Mouse (Mus musculus): ENCODE data around the gene Kansl1l. TPM values are rescaled to one million over a fixed set of nuclear protein-coding genes. Genes with fewer than 3 reads are reported as not detected.
A peak's percentile ranks its signal among the peaks of the same experiment; 100 is the strongest.

Gene Kansl1l
- 8.7 and 9.7 TPM in 2 replicates for polyA plus RNA-seq (2012; rRNA removed)

DNA sequence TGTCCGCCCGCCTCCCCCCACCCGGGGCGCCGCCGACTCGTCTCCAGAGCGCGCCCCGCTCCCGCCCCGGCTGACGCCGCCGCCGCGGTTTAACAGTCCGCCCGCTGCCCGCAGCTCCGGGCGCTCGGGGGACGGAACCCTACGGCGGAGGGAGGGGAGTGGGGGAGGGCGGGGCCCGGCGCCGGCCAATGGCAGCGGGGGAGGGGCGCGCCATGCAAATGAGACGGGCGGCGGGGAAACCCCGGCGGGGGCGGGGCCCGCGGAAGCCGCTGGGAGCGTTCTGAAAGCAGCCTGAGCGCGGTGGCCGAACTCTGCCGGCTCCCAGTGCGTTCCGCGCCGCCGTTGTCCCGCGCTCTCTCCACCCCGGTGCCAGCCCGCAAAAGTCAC is at the start of gene Kansl1l:
Gene Kansl1l, minus strand, starts transcription at position 110 of the 387 bp plus-strand sequence.
- WGBS: 2% methylated on average over 52 of the region's 56 CpGs
- H3K4me1 ChIP-seq (ENCODE audit: control insufficient read depth, insufficient read depth, low read length): peaks cover 8% of the 10 kb centered on the region; the same call in 1 of the 2 replicates
- H3K36me3 ChIP-seq (ENCODE audit: control insufficient read depth, insufficient read depth, low read length): no peaks in the 10 kb centered on the region
- DNase-seq: peak; percentile 97
- peak within 1 kb of the TSS; percentile 100 for H3K27ac ChIP-seq (ENCODE audit: insufficient read depth, low read depth, low read length)
- TF ChIP-seq POLR2A (IDR thresholded peaks at IDR 0.05; ENCODE audit: low read depth, low read length) (no peak), CTCF (conservative IDR thresholded peaks at IDR 0.05; ENCODE audit: insufficient read depth, insufficient read length, low read depth, low read length) (no peak)
- peak within 1 kb of the TSS; percentile 100 for H3K4me3 ChIP-seq (ENCODE audit: insufficient read depth, low read depth, low read length)
- no peaks in the 10 kb centered on the region for H3K27me3 ChIP-seq (replicated peaks; ENCODE audit: control insufficient read depth, insufficient read depth, low read length)

DNA sequence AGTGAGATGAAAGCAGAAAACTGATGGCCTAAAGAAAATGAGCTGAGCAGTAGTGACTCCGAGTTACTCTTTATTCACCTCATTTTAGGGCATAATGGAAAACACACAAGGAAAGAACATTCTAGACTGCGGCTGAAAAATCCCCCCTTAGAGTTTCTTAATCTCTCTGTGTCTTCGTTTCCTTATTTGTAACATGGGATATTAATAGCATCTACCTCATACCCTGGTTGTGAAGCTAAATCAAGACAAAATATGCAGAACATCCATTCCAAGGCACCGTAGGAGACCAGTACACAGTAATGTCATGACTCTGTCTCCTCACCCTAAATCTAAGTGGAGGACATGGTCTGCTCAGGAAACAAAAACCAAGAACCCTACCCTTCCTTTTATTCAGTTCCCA is 48.3 kb upstream of the Kansl1l start:
- TF ChIP-seq CTCF (conservative IDR thresholded peaks at IDR 0.05; ENCODE audit: insufficient read depth, insufficient read length, low read depth, low read length) (no peak), POLR2A (IDR thresholded peaks at IDR 0.05; ENCODE audit: low read depth, low read length) (no peak)
- no peak for DNase-seq
- H3K27me3 ChIP-seq (replicated peaks; ENCODE audit: control insufficient read depth, insufficient read depth, low read length): no peaks in the 10 kb centered on the region
- no peaks in the 10 kb centered on the region for H3K36me3 ChIP-seq (ENCODE audit: control insufficient read depth, insufficient read depth, low read length)
- H3K4me3 ChIP-seq (ENCODE audit: insufficient read depth, low read depth, low read length): no peak overlapping the region
- H3K4me1 ChIP-seq (ENCODE audit: control insufficient read depth, insufficient read depth, low read length): peaks cover 7% of the 10 kb centered on the region; the same call in 1 of the 2 replicates
- H3K27ac ChIP-seq (ENCODE audit: insufficient read depth, low read depth, low read length): no peak overlapping the region
- WGBS: 80% methylated on average over 4 of the region's 4 CpGs

DNA sequence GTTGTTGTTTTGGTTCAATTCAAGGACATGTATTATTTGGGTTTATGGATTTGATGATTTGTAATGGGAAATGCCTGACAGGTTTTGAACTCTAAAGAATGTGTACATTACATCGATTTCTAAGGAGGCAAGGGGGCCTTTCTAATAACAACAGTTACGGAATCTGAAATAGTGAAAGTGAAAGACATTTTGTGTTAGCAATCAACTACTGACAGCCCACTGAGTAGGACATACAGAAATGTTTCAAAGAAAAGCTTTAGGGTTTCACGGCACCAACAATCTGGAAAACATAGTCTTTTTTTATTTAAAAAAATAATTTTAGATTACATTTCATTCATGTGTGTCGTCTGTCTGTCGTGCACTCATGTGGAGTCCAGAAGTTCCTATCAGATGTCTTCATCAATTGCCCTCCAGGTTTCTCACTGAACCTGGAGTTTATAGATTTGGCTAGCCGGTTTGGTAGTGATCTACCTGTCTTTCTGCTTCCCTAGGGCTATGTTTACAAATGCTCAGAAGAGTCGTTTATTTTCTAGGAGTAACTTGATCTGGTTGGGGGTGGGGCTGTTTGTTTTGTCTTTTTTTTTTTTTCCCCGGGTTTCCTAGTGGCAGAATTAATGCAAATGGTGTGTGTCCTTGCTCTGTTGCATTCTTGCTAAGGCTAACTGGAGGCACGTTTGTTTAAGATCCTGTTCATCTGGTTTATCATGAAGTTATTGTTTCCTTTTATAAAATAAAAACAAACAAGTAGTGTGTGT is 46.6 kb upstream of the Kansl1l start:
- TF ChIP-seq CTCF (conservative IDR thresholded peaks at IDR 0.05; ENCODE audit: insufficient read depth, insufficient read length, low read depth, low read length): no peak
- TF ChIP-seq POLR2A (IDR thresholded peaks at IDR 0.05; ENCODE audit: low read depth, low read length): no peak
- H3K36me3 ChIP-seq (ENCODE audit: control insufficient read depth, insufficient read depth, low read length): no peaks in the 10 kb centered on the region
- H3K4me1 ChIP-seq (ENCODE audit: control insufficient read depth, insufficient read depth, low read length): peaks cover 7% of the 10 kb centered on the region; the same call in 1 of the 2 replicates
- H3K4me3 ChIP-seq (ENCODE audit: insufficient read depth, low read depth, low read length): peak overlapping the region; percentile 95; the same call in 1 of the 2 replicates
- peak overlapping the region; percentile 49; the same call in 1 of the 2 replicates for H3K27ac ChIP-seq (ENCODE audit: insufficient read depth, low read depth, low read length)
- peak; percentile 47 for DNase-seq
- H3K27me3 ChIP-seq (replicated peaks; ENCODE audit: control insufficient read depth, insufficient read depth, low read length): no peaks in the 10 kb centered on the region
- 7% methylated on average over 9 of the region's 9 CpGs for WGBS

DNA sequence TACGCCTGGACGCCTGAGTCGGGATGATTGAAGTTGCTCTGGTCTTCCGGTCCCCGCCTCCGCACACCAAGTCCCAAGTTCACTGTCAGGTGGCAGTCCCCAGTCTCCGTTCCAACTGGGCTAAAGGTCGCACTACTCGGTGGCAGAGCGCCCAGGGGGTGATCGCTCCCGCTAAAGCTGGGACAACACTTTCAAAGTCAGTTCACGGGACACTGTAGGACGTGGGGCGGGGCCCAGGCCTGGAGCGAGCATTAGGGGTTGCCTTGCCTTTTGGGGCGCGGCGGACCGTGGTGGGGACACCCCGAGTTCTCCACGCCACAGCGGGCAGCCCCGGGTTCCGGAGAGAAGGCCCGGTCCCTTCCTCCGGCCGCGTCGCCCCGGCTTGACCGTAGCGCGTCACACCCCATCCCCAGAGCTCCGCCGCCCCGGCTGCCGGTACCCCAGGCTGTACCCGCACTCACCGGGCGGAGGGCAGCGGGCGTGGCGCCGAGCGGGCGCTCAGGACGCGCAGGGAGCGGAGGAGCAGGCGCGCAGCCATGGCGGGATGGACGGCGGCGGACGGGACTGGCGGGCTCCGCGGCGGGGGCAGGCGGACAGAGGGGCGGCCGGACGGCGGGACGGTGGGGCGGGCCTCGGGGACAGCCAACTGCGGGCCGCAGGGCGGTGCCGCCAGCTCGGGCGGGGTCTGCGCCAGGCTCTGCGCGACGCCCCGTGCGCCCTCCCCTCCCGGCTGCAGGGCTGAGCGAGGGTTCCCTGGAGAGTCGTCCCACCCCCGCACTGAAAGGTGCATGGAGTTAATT is 45.5 kb upstream of the Kansl1l start, which contains the start of gene Acadl:
Gene Acadl, minus strand, starts transcription at position 566 of the 800 bp plus-strand sequence.
- Histone ChIP-seq H3K4me3 (ENCODE audit: insufficient read depth, low read depth, low read length) (peak within 1 kb of the TSS; percentile 95), H3K27me3 (replicated peaks; ENCODE audit: control insufficient read depth, insufficient read depth, low read length) (no peaks in the 10 kb centered on the region), H3K27ac (ENCODE audit: insufficient read depth, low read depth, low read length) (peak within 1 kb of the TSS; percentile 97), H3K36me3 (ENCODE audit: control insufficient read depth, insufficient read depth, low read length) (peaks cover under 1% of the 10 kb centered on the region), H3K4me1 (ENCODE audit: control insufficient read depth, insufficient read depth, low read length) (peaks cover 7% of the 10 kb centered on the region; the same call in 1 of the 2 replicates)
- WGBS: under 1% methylated on average over 85 of the region's 85 CpGs
- peak; percentile 98 for DNase-seq
- peak; percentile 29 for TF ChIP-seq POLR2A (IDR thresholded peaks at IDR 0.05; ENCODE audit: low read depth, low read length)
- TF ChIP-seq CTCF (conservative IDR thresholded peaks at IDR 0.05; ENCODE audit: insufficient read depth, insufficient read length, low read depth, low read length): no peak

DNA sequence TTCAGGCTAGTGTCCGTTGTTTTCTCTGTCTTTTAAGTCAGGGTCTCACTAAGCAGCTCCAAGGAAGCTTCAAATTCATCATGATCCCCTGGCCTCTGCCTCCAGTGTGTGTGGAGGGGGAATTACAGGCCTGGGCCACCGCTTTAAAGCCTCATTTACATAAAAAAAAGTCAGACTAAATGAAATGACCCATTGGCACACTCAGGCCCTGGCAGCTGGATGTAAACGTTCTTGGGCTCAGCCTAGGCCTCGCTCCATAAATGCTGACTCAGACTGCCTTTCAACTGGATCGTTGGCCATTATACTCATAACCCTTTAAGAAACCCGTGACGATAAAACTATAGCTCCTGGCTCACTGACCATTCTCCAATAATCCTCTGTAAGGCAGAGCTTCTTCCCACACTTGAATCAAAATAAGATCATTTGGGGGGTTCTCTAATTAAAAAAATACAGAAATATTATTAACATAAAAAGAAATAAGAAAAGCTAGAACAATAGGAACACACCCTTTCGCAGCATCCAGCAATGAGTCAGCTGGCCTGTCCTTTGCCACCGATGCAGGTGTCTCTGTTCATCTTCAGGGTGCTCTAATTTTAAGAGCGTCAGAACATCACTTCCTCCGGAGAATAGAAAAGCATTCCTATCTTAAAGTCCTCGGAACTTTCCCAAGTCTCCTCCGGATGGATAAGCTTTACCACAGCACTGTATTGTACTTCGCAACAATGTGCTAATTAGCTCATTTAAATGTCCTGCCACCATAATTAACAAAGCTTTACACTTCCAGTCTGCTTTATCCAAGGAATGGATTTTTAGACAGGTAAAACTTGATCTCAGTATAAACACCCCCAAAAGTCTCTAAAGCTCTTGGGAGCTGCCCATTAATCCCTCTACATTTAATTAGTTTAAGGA is 44.7 kb upstream of the Kansl1l start:
- H3K4me3 ChIP-seq (ENCODE audit: insufficient read depth, low read depth, low read length): peak overlapping the region; percentile 95
- peak; percentile 45 for DNase-seq
- 9% methylated on average over 14 of the region's 14 CpGs for WGBS

DNA sequence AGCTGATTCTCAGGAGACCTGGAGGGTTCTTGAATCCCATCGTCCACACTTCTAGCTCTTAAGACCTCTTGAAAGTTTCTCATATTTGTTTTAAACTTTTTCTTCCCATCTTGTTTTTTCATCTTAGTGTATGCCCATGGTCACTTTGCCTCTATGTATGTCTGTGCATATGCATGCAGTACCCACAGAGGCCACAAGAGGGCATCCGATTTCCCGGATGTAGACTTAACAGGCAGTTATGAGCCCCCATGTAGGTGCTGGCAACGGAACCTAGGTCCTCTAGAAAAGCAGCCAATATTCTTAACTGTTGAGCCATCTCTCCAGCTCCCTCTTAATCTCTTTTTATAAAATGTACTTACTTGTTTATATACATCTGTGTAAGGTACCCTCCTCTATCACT is 30.1 kb upstream of the Kansl1l start:
- 97% methylated on average over 4 of the region's 4 CpGs for WGBS
- no peak overlapping the region for H3K27ac ChIP-seq (ENCODE audit: insufficient read depth, low read depth, low read length)
- DNase-seq: no peak
- TF ChIP-seq CTCF (conservative IDR thresholded peaks at IDR 0.05; ENCODE audit: insufficient read depth, insufficient read length, low read depth, low read length) (peak; percentile 48; the same call in 1 of the 2 replicates), POLR2A (IDR thresholded peaks at IDR 0.05; ENCODE audit: low read depth, low read length) (no peak)
- no peaks in the 10 kb centered on the region for H3K4me1 ChIP-seq (ENCODE audit: control insufficient read depth, insufficient read depth, low read length)
- H3K27me3 ChIP-seq (replicated peaks; ENCODE audit: control insufficient read depth, insufficient read depth, low read length): no peaks in the 10 kb centered on the region
- H3K4me3 ChIP-seq (ENCODE audit: insufficient read depth, low read depth, low read length): no peak overlapping the region
- peaks cover 12% of the 10 kb centered on the region for H3K36me3 ChIP-seq (ENCODE audit: control insufficient read depth, insufficient read depth, low read length)

More for the DNA sequence above, 44.7 kb upstream of the Kansl1l start:
- H3K36me3 ChIP-seq (ENCODE audit: control insufficient read depth, insufficient read depth, low read length): peaks cover 5% of the 10 kb centered on the region
- peak overlapping the region; percentile 97; the same call in 1 of the 2 replicates for H3K27ac ChIP-seq (ENCODE audit: insufficient read depth, low read depth, low read length)
- H3K4me1 ChIP-seq (ENCODE audit: control insufficient read depth, insufficient read depth, low read length): peaks cover 7% of the 10 kb centered on the region; the same call in 1 of the 2 replicates
- TF ChIP-seq CTCF (conservative IDR thresholded peaks at IDR 0.05; ENCODE audit: insufficient read depth, insufficient read length, low read depth, low read length): no peak
- TF ChIP-seq POLR2A (IDR thresholded peaks at IDR 0.05; ENCODE audit: low read depth, low read length): no peak
- H3K27me3 ChIP-seq (replicated peaks; ENCODE audit: control insufficient read depth, insufficient read depth, low read length): no peaks in the 10 kb centered on the region

All from kidney, adult 2 months (tissue).